Comparison of ENCODE assay signal across 22 mouse cellular contexts in genomic region chr1:148852990-148853389, GRCm38 (mm10).
"Had no signal": no experiment of that assay in that cellular context is flagged by ENCODE, and none has a peak within 500 bp of the region (broad histone marks: within the 10 kb centered on the region; RNA-seq: fewer than 3 reads in every experiment).

No protein-coding gene starts in this region.

- DNase-seq: heart, postnatal 10 days; heart, postnatal 14 days; heart, postnatal 36 days; heart, postnatal 4 days; kidney, adult 11 months; kidney, adult 18-20 months; kidney, adult 2 months; kidney, adult 8-10 months; kidney, adult 9 months; kidney, postnatal 10 days; kidney, postnatal 14 days; kidney, postnatal 25 days; kidney, postnatal 36 days; kidney, postnatal 4 days; layer of hippocampus, adult 9-11 months; layer of hippocampus, postnatal 36 days had no signal

- ATAC-seq: hindbrain, embryonic 16.5 days; hindbrain, postnatal 0 days; inflammation-experienced regulatory T-cells, adult 6 months; intestine, embryonic 15.5 days; intestine, embryonic 16.5 days; intestine, postnatal 0 days had no signal
